Mouse (Mus musculus) heart, postnatal 0 days (tissue): ENCODE measurements around the gene Wscd1.

Experiments
- CTCF ChIP-seq: IDR thresholded peaks from 2 replicates; pipeline ENCODE4 v1.5.1; 2016; ENCODE audit warnings: antibody characterized with exemption, control low read depth, low read depth
- EP300 ChIP-seq: IDR thresholded peaks from 2 replicates; pipeline ENCODE4 v1.6.1; 2016; ENCODE audit warnings: antibody characterized with exemption, low read depth

- TF ChIP-seq CTCF (no peak), EP300 (no peak)
Observed at GRCm38 (mm10) chr11:71779642-71780041, 29.9 kb downstream of the Wscd1 start.
